Mouse (Mus musculus): ENCODE data around the gene Hid1. TPM values are rescaled to one million over a fixed set of nuclear protein-coding genes. Genes with fewer than 3 reads are reported as not detected.

The Hid1 gene
- polyA plus RNA-seq (2012; rRNA removed), result 105 and 106 TPM in 2 replicates

DNA sequence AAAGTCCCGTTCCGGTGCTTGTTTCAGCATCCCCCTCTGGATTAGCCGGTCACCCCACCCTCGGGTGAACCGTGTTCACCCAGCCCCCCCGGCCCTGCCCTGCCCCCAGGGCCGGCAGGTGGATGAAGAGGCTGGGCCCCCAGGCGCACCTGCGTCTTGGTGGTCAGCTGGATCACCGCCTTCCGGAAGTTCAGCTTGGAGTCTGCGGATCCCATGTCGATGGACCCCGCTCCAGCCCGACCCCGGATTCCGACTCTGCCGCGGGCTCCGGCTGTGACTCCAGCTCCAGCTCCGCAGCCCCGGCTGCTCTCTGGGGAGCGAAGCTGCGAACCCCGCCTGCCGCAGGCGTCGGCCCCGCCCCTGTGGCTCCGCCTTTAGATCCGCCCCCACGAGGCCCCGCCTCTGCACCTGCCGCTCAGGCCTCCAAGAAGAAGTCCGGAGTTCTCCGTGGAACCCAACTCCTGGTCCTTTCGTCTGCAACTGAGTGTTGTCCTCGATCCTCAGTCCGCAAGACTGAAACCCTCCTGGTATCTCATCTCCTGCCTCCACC is at the start of gene Hid1:
Gene Hid1 (minus strand): TSS at position 362 of the 550 bp plus-strand sequence.
- peak; percentile 91 to 92 for DNase-seq
- peak within 1 kb of the TSS; percentile 63 for H3K4me3 ChIP-seq (replicated peaks; ENCODE audit: insufficient read depth, low read depth, low read length)
- H3K27me3 ChIP-seq (ENCODE audit: control insufficient read depth, insufficient read depth, low read length), result no peaks in the 10 kb centered on the region
- under 1% methylated on average over 39 of the region's 39 CpGs for WGBS
- TF ChIP-seq POLR2A (IDR thresholded peaks at IDR 0.05; ENCODE audit: borderline replicate concordance, insufficient read depth, low read length), result peak; percentile 80; the same call in 1 of the 2 replicates
- no peak for TF ChIP-seq CTCF (IDR thresholded peaks at IDR 0.05; ENCODE audit: borderline replicate concordance, insufficient read depth, low read depth, low read length)
- peak within 1 kb of the TSS; percentile 82 for H3K27ac ChIP-seq (ENCODE audit: insufficient read depth, low read length)
- peaks cover 15% of the 10 kb centered on the region for H3K4me1 ChIP-seq (ENCODE audit: control insufficient read depth, insufficient read depth, low read length)

DNA sequence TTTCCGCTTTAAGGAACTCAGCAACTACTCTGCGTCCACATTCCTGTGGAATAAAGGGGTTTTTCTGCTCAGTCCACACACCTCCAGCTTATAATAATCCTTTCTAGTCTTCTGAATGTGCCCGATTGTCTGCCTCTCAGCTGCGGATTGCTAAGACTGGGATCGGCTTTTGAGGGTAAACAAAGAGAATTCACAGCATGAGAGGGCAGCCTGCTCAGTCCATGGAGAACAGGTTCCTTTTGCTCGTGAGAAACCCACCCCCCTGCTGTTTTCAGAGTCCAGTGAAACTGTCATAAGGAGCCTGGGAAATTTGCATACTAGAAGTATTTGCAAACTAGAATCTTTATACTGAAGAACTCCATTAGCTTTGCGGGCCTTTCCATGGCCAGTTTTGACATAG is 42.0 kb upstream of the Hid1 start:
- DNase-seq, result no peak
- TF ChIP-seq CTCF (IDR thresholded peaks at IDR 0.05; ENCODE audit: borderline replicate concordance, insufficient read depth, low read depth, low read length) (no peak), POLR2A (IDR thresholded peaks at IDR 0.05; ENCODE audit: borderline replicate concordance, insufficient read depth, low read length) (no peak)
- H3K4me3 ChIP-seq (replicated peaks; ENCODE audit: insufficient read depth, low read depth, low read length), result no peak overlapping the region
- 46% methylated on average over 7 of the region's 7 CpGs for WGBS
- H3K4me1 ChIP-seq (ENCODE audit: control insufficient read depth, insufficient read depth, low read length), result no peaks in the 10 kb centered on the region; the same call in 1 of the 2 replicates
- no peaks in the 10 kb centered on the region for H3K27me3 ChIP-seq (ENCODE audit: control insufficient read depth, insufficient read depth, low read length)
- H3K27ac ChIP-seq (ENCODE audit: insufficient read depth, low read length), result no peak overlapping the region

DNA sequence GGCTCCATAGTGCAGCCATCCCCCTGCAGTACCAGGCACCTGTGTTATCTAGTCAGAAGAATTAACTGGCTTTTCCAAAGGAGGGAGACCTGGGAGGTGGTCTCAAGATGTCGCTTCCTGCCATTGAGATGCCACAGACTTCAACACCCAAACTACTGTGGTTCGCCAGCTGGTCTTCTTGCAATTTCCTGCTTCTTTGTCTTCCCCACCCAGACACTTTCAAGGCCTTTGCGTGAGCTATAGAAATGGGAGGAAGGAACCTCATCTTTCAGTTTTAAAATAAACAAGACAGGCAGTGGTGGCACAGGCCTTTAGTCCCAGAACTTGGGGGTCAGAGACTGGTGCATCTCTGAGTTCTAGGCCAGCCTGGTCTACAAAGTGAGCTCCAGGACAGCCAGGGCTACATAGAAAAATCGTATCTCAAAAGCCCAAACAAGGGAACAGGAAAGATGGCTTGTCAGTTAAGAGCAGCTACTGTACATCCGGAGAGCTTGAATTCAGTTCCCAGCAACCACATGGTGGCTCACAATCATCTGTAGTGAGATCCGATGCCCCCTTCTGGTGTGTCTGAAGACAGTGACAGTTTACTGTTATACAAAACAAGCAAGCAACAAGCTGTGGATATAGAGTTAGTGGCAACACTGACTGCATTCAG is 40.8 kb upstream of the Hid1 start:
- TF ChIP-seq POLR2A (IDR thresholded peaks at IDR 0.05; ENCODE audit: borderline replicate concordance, insufficient read depth, low read length) (no peak), CTCF (IDR thresholded peaks at IDR 0.05; ENCODE audit: borderline replicate concordance, insufficient read depth, low read depth, low read length) (no peak)
- H3K4me3 ChIP-seq (replicated peaks; ENCODE audit: insufficient read depth, low read depth, low read length), result no peak overlapping the region
- no peak overlapping the region for H3K27ac ChIP-seq (ENCODE audit: insufficient read depth, low read length)
- no peak for DNase-seq
- H3K4me1 ChIP-seq (ENCODE audit: control insufficient read depth, insufficient read depth, low read length), result no peaks in the 10 kb centered on the region; the same call in 1 of the 2 replicates
- H3K27me3 ChIP-seq (ENCODE audit: control insufficient read depth, insufficient read depth, low read length), result no peaks in the 10 kb centered on the region
- 71% methylated on average over 6 of the region's 6 CpGs for WGBS

DNA sequence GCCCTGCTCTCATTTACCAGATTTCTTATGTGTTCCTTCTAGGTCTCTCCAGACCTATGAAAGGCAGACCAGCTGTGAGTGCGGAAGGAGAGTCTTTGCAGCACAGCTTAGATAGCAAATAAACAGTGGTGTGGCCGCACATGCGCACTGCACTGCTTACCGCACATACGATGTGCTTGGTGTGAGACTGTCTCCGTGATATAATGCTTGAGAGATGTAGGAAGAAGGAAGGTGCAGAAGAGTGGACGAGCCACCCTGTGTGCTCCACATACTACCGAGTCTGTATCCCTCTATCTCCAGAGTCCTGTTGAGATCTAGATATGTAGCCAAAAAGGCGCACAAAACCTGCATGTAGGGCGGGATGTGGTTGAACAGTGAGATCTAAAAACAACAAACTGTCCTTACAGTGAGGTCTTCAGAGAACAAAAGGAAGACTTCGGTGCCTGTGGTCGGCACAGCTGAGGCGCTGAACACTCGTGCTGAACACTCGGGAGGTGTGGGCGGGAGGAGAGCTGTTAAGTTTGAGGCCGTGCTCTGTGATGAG is 39.4 kb upstream of the Hid1 start:
- no peak overlapping the region for H3K4me3 ChIP-seq (replicated peaks; ENCODE audit: insufficient read depth, low read depth, low read length)
- H3K27ac ChIP-seq (ENCODE audit: insufficient read depth, low read length), result no peak overlapping the region
- H3K4me1 ChIP-seq (ENCODE audit: control insufficient read depth, insufficient read depth, low read length), result no peaks in the 10 kb centered on the region; the same call in 1 of the 2 replicates
- 89% methylated on average over 17 of the region's 17 CpGs for WGBS
- no peaks in the 10 kb centered on the region for H3K27me3 ChIP-seq (ENCODE audit: control insufficient read depth, insufficient read depth, low read length)
- DNase-seq, result no peak
- TF ChIP-seq CTCF (IDR thresholded peaks at IDR 0.05; ENCODE audit: borderline replicate concordance, insufficient read depth, low read depth, low read length), result no peak
- no peak for TF ChIP-seq POLR2A (IDR thresholded peaks at IDR 0.05; ENCODE audit: borderline replicate concordance, insufficient read depth, low read length)

DNA sequence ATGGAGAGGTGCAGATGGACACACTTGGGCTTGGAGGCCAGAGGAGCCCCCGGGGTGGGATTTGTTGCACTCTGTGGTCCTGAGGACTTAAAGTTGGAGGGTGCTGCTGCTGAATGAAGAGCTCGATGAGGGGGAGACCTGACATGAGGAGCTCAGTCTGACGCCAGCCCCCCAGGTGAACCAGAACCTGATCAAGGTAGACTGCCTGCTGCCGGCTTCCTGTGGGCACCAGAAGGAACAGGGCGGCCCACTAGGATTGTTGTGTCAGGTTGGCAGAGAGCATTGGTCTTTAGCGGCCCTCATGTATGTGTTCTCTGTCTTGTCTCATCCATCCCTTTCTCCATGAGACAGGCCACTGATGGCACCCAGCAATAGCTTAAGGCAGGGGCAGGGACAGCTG is 38.2 kb upstream of the Hid1 start:
- no peaks in the 10 kb centered on the region for H3K27me3 ChIP-seq (ENCODE audit: control insufficient read depth, insufficient read depth, low read length)
- no peak overlapping the region for H3K27ac ChIP-seq (ENCODE audit: insufficient read depth, low read length)
- 88% methylated on average over 6 of the region's 6 CpGs for WGBS
- no peak overlapping the region for H3K4me3 ChIP-seq (replicated peaks; ENCODE audit: insufficient read depth, low read depth, low read length)
- DNase-seq, result no peak
- TF ChIP-seq POLR2A (IDR thresholded peaks at IDR 0.05; ENCODE audit: borderline replicate concordance, insufficient read depth, low read length) (no peak), CTCF (IDR thresholded peaks at IDR 0.05; ENCODE audit: borderline replicate concordance, insufficient read depth, low read depth, low read length) (no peak)
- H3K4me1 ChIP-seq (ENCODE audit: control insufficient read depth, insufficient read depth, low read length), result peaks cover 6% of the 10 kb centered on the region

DNA sequence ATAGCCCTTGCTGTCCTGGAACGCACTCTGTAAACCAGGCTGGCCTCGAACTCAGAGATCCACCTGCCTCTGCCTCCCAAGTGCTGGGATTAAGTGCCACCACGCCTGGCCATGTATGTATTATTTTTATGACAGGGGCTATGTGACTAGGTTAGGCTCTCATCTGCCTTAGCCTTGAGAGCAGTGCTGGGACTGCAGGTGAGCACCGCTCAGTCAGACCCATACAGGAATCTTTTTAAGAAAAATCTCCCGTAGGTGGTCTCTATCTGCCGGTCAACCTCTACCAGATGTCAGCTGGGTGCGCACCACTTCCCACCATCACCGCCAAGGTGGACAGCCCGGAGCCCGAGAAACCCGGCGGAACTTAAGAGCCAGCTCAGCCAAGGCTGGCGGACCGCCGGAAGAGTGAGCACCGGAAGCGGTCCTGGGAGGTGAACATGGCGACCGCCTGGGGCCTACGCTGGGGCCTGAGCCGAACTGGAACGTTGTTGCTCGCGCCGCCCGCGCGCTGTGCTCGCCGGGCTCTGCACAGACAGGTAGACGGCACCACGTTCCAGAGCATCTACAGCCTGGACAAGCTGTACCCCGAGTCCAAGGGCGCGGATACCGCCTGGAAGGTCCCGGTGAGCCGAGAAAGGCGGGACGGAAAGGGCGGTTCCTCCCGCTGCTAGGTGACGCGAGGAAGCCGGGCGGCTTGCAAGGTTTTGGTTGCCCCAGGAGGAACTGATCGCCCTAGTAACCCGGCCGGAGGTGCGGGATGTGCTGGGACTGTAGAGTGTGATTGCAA is 36.0 kb upstream of the Hid1 start, which contains the start of gene Mrpl58:
Gene Mrpl58 (plus strand): TSS at position 415 of the 787 bp plus-strand sequence.
- peak; percentile 90 to 94 for DNase-seq
- TF ChIP-seq CTCF (IDR thresholded peaks at IDR 0.05; ENCODE audit: borderline replicate concordance, insufficient read depth, low read depth, low read length), result no peak
- TF ChIP-seq POLR2A (IDR thresholded peaks at IDR 0.05; ENCODE audit: borderline replicate concordance, insufficient read depth, low read length), result peak; percentile 81
- Histone ChIP-seq H3K4me1 (ENCODE audit: control insufficient read depth, insufficient read depth, low read length) (peaks cover 17% of the 10 kb centered on the region), H3K27ac (ENCODE audit: insufficient read depth, low read length) (peak within 1 kb of the TSS; percentile 69), H3K27me3 (ENCODE audit: control insufficient read depth, insufficient read depth, low read length) (no peaks in the 10 kb centered on the region), H3K4me3 (replicated peaks; ENCODE audit: insufficient read depth, low read depth, low read length) (peak within 1 kb of the TSS; percentile 78)
- WGBS, result 3% methylated on average over 50 of the region's 50 CpGs

DNA sequence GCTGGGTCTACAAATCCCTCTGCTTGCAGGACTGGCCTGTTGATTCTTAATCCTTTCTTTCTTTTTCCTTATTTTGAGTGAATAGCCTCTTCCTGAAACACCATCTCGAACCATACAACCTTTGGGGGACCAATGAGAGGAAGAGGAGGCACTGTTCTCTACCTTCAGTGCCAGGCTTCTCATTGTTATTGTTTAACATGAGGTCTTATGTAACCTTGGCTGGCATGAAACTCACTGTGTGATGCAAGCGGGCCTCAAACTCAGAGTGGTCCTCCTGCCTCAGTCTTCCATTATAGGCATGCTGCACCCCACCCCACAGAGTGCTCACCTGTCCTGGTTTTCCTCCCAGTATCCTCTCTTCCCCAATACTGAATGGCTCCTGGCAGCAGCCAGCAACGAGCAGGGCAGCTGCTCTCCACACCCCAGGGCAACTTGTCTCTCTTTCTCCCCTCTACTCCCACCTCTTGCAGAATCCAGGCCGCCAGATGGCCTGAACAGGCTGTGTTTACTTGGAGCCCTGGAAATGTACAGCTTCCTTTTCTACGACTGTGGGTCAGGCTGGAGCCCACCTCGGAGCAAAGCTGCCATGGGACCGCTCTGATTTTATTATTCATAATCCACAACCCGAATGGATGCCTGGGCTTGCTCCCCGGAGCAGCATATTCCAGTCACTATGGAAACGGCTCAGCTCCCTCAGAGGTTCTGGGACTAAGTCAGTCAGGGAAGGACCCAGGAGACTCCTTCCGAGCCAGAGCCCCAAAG is 33.3 kb upstream of the Hid1 start:
- WGBS, result 3% methylated on average over 11 of the region's 11 CpGs
- H3K27ac ChIP-seq (ENCODE audit: insufficient read depth, low read length), result peak overlapping the region; percentile 98
- peaks cover 21% of the 10 kb centered on the region for H3K4me1 ChIP-seq (ENCODE audit: control insufficient read depth, insufficient read depth, low read length)
- peak; percentile 33; the same call in 1 of the 2 replicates for TF ChIP-seq POLR2A (IDR thresholded peaks at IDR 0.05; ENCODE audit: borderline replicate concordance, insufficient read depth, low read length)
- no peak for TF ChIP-seq CTCF (IDR thresholded peaks at IDR 0.05; ENCODE audit: borderline replicate concordance, insufficient read depth, low read depth, low read length)
- peak overlapping the region; percentile 65 for H3K4me3 ChIP-seq (replicated peaks; ENCODE audit: insufficient read depth, low read depth, low read length)
- no peaks in the 10 kb centered on the region for H3K27me3 ChIP-seq (ENCODE audit: control insufficient read depth, insufficient read depth, low read length)
- DNase-seq, result peak; percentile 84 to 85
